In the genomic region with DNA sequence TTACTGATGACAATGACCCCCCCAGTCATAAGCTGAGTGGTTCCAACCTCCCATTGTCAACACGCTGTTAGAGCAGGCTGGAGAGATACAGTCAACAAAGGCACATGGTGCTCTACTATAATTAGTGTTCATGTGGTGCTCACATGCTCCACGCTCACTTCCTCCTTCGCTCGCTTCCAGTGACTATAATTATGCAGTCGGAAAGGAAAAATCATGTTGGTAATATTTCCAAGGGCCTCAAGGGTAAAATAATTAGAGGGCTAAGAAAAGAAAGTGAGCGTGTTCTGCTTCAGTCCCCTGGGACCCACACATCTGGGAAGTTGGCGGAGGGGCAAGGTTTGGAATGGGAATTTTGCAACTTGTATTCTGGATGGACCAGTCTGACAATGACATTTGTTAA, we compare ENCODE assay signal across 15 mouse cellular contexts. TPM values are rescaled to one million over a fixed set of nuclear protein-coding genes. Genes with fewer than 3 reads are reported as not detected.
DNase-seq lines count a peak whose midpoint lies in the region; ATAC-seq and TF ChIP-seq lines count a peak whose summit lies in the region.
"Had no signal": no experiment of that assay in that cellular context is flagged by ENCODE, and none has a peak within 500 bp of the region (broad histone marks: within the 10 kb centered on the region; RNA-seq: fewer than 3 reads in every experiment).

No protein-coding gene starts in this region.

- no peak overlapping the region for H3K27ac ChIP-seq in embryonic facial prominence, embryonic 14.5 days (replicated peaks; ENCODE audit: low read depth, low read length)
- no peak overlapping the region for H3K27ac ChIP-seq in embryonic facial prominence, embryonic 10.5 days (replicated peaks)
- no peak overlapping the region for H3K27ac ChIP-seq in heart, postnatal 0 days (ENCODE audit: low read depth)
- H3K27ac ChIP-seq: hindbrain, embryonic 14.5 days; liver, embryonic 14.5 days had no signal

- no peaks in the 10 kb centered on the region for H3K4me1 ChIP-seq in embryonic facial prominence, embryonic 14.5 days (ENCODE audit: control insufficient read depth, insufficient read depth, low read length)
- H3K4me1 ChIP-seq in embryonic facial prominence, embryonic 10.5 days = 0 out of 2 replicates have a peak, but pooled peaks cover 4% of the 10 kb centered on the region
- no peaks in the 10 kb centered on the region; the same call in 1 of the 2 replicates for H3K4me1 ChIP-seq in heart, postnatal 0 days (ENCODE audit: control insufficient read depth, insufficient read depth)

- TF ChIP-seq EP300 in heart, postnatal 0 days (IDR thresholded peaks at IDR 0.05; ENCODE audit: low read depth) = no peak

- no peak overlapping the region for H3K4me2 ChIP-seq in embryonic facial prominence, embryonic 14.5 days (ENCODE audit: low read depth, low read length)
- no peak overlapping the region for H3K4me2 ChIP-seq in heart, postnatal 0 days (ENCODE audit: low read depth, low read length)
- H3K4me2 ChIP-seq: hindbrain, embryonic 14.5 days had no signal

- 50% methylated on average over 7 of the region's 7 CpGs for WGBS in embryonic facial prominence, embryonic 14.5 days
- 76% methylated on average over 7 of the region's 7 CpGs for WGBS in embryonic facial prominence, embryonic 10.5 days
- 47% methylated on average over 7 of the region's 7 CpGs for WGBS in heart, postnatal 0 days

- TF ChIP-seq CTCF in heart, postnatal 0 days (IDR thresholded peaks at IDR 0.05; ENCODE audit: low read depth) = no peak

- peaks cover 3% of the 10 kb centered on the region; the same call in 1 of the 2 replicates for H3K9me3 ChIP-seq in embryonic facial prominence, embryonic 14.5 days (ENCODE audit: control insufficient read depth, low read length)
- H3K9me3 ChIP-seq in embryonic facial prominence, embryonic 10.5 days = no peaks in the 10 kb centered on the region
- no peaks in the 10 kb centered on the region for H3K9me3 ChIP-seq in heart, postnatal 0 days (replicated peaks; ENCODE audit: control insufficient read depth, low read length)

- H3K9ac ChIP-seq in embryonic facial prominence, embryonic 14.5 days (ENCODE audit: low read depth, low read length) = no peak overlapping the region
- H3K9ac ChIP-seq in heart, postnatal 0 days (replicated peaks; ENCODE audit: low read depth, low read length) = no peak overlapping the region
- H3K9ac ChIP-seq: hindbrain, embryonic 14.5 days; liver, embryonic 14.5 days had no signal

- peak; percentile 57; the same call in 1 of the 2 replicates for ATAC-seq in embryonic facial prominence, embryonic 14.5 days (ENCODE audit: low read depth)
- peak; percentile 41; the same call in 1 of the 2 replicates for ATAC-seq in heart, postnatal 0 days (ENCODE audit: insufficient read depth, low read depth)

- DNase-seq in embryonic facial prominence, embryonic 14.5 days (ENCODE audit: low spot score) = peak; percentile 54
- no peak for DNase-seq in embryonic facial prominence, embryonic 10.5 days (ENCODE audit: low spot score)
- DNase-seq in layer of hippocampus, adult 9-11 months = peak; percentile 39
- no peak for DNase-seq in layer of hippocampus, adult 11-12 months (ENCODE audit: low spot score)
- no peak for DNase-seq in heart, postnatal 0 days (ENCODE audit: low spot score)
- peak; percentile 53 for DNase-seq in skeletal muscle tissue, adult 2 months (ENCODE audit: low read depth, low spot score)
- no peak for DNase-seq in spleen, postnatal 36 days (ENCODE audit: low spot score in 2 of 2)
- no peak for DNase-seq in adrenal gland, postnatal 10 days
- DNase-seq: cerebellum, postnatal 14 days; lung, postnatal 36 days; thymus, adult 18-20 months had no signal

- no peak overlapping the region for H3K4me3 ChIP-seq in embryonic facial prominence, embryonic 14.5 days (ENCODE audit: low read depth, low read length)
- no peak overlapping the region for H3K4me3 ChIP-seq in embryonic facial prominence, embryonic 10.5 days
- no peak overlapping the region for H3K4me3 ChIP-seq in heart, postnatal 0 days (ENCODE audit: low read depth, low read length)

- H3K27me3 ChIP-seq in embryonic facial prominence, embryonic 14.5 days (replicated peaks; ENCODE audit: control insufficient read depth, insufficient read depth, low read length) = no peaks in the 10 kb centered on the region
- no peaks in the 10 kb centered on the region for H3K27me3 ChIP-seq in embryonic facial prominence, embryonic 10.5 days (replicated peaks; ENCODE audit: low read depth, poor library complexity, severe bottlenecking)
- H3K27me3 ChIP-seq in heart, postnatal 0 days (ENCODE audit: control insufficient read depth, insufficient read depth, low read length) = no peaks in the 10 kb centered on the region

- H3K36me3 ChIP-seq in embryonic facial prominence, embryonic 14.5 days (ENCODE audit: control insufficient read depth, insufficient read depth, low read length) = no peaks in the 10 kb centered on the region
- no peaks in the 10 kb centered on the region for H3K36me3 ChIP-seq in embryonic facial prominence, embryonic 10.5 days (replicated peaks)
- H3K36me3 ChIP-seq in heart, postnatal 0 days (replicated peaks; ENCODE audit: control insufficient read depth, insufficient read depth, low read length) = no peaks in the 10 kb centered on the region

RNA-seq across cellular contexts. Expression of gene Fsip1, which starts 38.7 kb away (rescaled TPM):
- polyA plus RNA-seq in embryonic facial prominence, embryonic 14.5 days (2014; fragmentation: Nextera tagmentation; extraction: Ambion mirVana) = 0.96 and 1.0 TPM in 2 replicates
- 1.7 and 3.1 TPM in 2 replicates for polyA plus RNA-seq in embryonic facial prominence, embryonic 10.5 days (2016; fragmentation: Nextera tagmentation; extraction: Ambion mirVana)
- not detected in 2 replicates for total RNA-seq in heart, postnatal 0 days (2014; rRNA removed; ENCODE audit: low replicate concordance)
- 0.05 and 0.11 TPM in 2 replicates for polyA plus RNA-seq in heart, postnatal 0 days (2015; fragmentation: Nextera tagmentation; extraction: Ambion mirVana)
- total RNA-seq in adrenal gland, postnatal 10 days (2021) = under 1 TPM; 0.45 to 0.79 TPM
- total RNA-seq: monocyte, adult 5-6 weeks had no signal
- polyA plus RNA-seq: large intestine, adult 2 months had no signal

Comparison
In these comparisons a context has a peak if more than half of its experiments do, and no peak if none do; other contexts are left out.
1. DNase-seq: peak in embryonic facial prominence, embryonic 14.5 days (single experiment), layer of hippocampus, adult 9-11 months (single experiment) and skeletal muscle tissue, adult 2 months (single experiment); none in embryonic facial prominence, embryonic 10.5 days (single experiment), layer of hippocampus, adult 11-12 months (single experiment), heart, postnatal 0 days (single experiment), spleen, postnatal 36 days (0 of 2) and adrenal gland, postnatal 10 days (single experiment).